Mouse (Mus musculus) bone marrow macrophage, adult 2 months (primary cell): ENCODE data around the gene Nup153. TPM values are rescaled to one million over a fixed set of nuclear protein-coding genes. Genes with fewer than 3 reads are reported as not detected.

Source experiments
- H3K27ac ChIP-seq: 2 replicates; pipeline ENCODE4 v1.5.1; 2012; ENCODE audit warnings: low read depth, low read length; ENCODE audit not compliant: insufficient read depth
- H3K4me1 ChIP-seq: 2 replicates; pipeline ENCODE4 v1.6.1; 2012; ENCODE audit warnings: low read length; ENCODE audit not compliant: control insufficient read depth, insufficient read depth
- H3K4me3 ChIP-seq: 2 replicates; pipeline ENCODE4 v1.5.1; 2012; ENCODE audit warnings: mild to moderate bottlenecking, low read length, moderate library complexity; ENCODE audit not compliant: insufficient read depth
- CTCF ChIP-seq: IDR thresholded peaks from 2 replicates; pipeline ENCODE4 v1.5.1; 2012; ENCODE audit warnings: low read depth, mild to moderate bottlenecking, low read length, moderate library complexity
- POLR2A ChIP-seq: IDR thresholded peaks from 2 replicates; pipeline ENCODE4 v1.6.1; 2012; ENCODE audit warnings: mild to moderate bottlenecking, low read depth, low read length, borderline replicate concordance
- polyA plus RNA-seq: library from polyadenylated mRNA; stranded (reverse); fragments of >200 nt; gene quantifications from 2 replicates; pipeline ENCODE4 v1.2.4, GENCODE M21; 2012; ENCODE audit not compliant: missing spikeins, insufficient read depth, insufficient read length

The Nup153 gene
- polyA plus RNA-seq, 1 experiment = 37.6 TPM

- Histone ChIP-seq H3K4me3 (peak overlapping the region; percentile 69), H3K4me1 (peaks cover 20% of the 10 kb centered on the region), H3K27ac (peak overlapping the region; percentile 89)
- TF ChIP-seq POLR2A (no peak), CTCF (no peak)
Measured at GRCm38 (mm10) chr13:46735219-46735807, 7.6 kb upstream of the Nup153 start.

GRCm38 (mm10) chr13:46729998-46730397, 2.3 kb upstream of the Nup153 start:
- no peak overlapping the region for H3K27ac ChIP-seq
- H3K4me1 ChIP-seq = peaks cover 15% of the 10 kb centered on the region
- no peak overlapping the region for H3K4me3 ChIP-seq
- TF ChIP-seq POLR2A = no peak
- TF ChIP-seq CTCF = no peak

GRCm38 (mm10) chr13:46728411-46728810, 671 bp upstream of the Nup153 start:
- peak overlapping the region; percentile 50 for H3K27ac ChIP-seq
- H3K4me1 ChIP-seq = peaks cover 11% of the 10 kb centered on the region
- peak overlapping the region; percentile 60 for H3K4me3 ChIP-seq
- TF ChIP-seq CTCF = no peak
- no peak for TF ChIP-seq POLR2A

GRCm38 (mm10) chr13:46727038-46727836, 503 bp downstream of the Nup153 start:
- TF ChIP-seq POLR2A = no peak
- TF ChIP-seq CTCF = no peak
- H3K4me1 ChIP-seq = peaks cover 10% of the 10 kb centered on the region
- peak overlapping the region; percentile 76 for H3K27ac ChIP-seq
- H3K4me3 ChIP-seq = peak overlapping the region; percentile 75

GRCm38 (mm10) chr13:46726288-46727037, 1.3 kb downstream of the Nup153 start:
- Histone ChIP-seq H3K4me3 (peak overlapping the region; percentile 75), H3K4me1 (peaks cover 12% of the 10 kb centered on the region), H3K27ac (peak overlapping the region; percentile 76)
- no peak for TF ChIP-seq POLR2A

GRCm38 (mm10) chr13:46725227-46725626, 2.5 kb downstream of the Nup153 start:
- H3K4me3 ChIP-seq = peak overlapping the region; percentile 43
- peaks cover 15% of the 10 kb centered on the region for H3K4me1 ChIP-seq
- no peak for TF ChIP-seq POLR2A
- TF ChIP-seq CTCF = no peak
- no peak overlapping the region for H3K27ac ChIP-seq

GRCm38 (mm10) chr13:46724371-46724770, 3.4 kb downstream of the Nup153 start:
- no peak for TF ChIP-seq POLR2A
- Histone ChIP-seq H3K4me1 (peaks cover 18% of the 10 kb centered on the region), H3K4me3 (0 out of 2 replicates have a peak overlapping the region, but pooled peaks have one; percentile 16), H3K27ac (no peak overlapping the region)

GRCm38 (mm10) chr13:46721009-46721408, 6.7 kb downstream of the Nup153 start:
- no peak overlapping the region for H3K27ac ChIP-seq
- H3K4me1 ChIP-seq = peaks cover 26% of the 10 kb centered on the region
- H3K4me3 ChIP-seq = no peak overlapping the region

GRCm38 (mm10) chr13:46718893-46719400, 8.8 kb downstream of the Nup153 start:
- no peak overlapping the region for H3K4me3 ChIP-seq
- H3K4me1 ChIP-seq = peaks cover 19% of the 10 kb centered on the region
- no peak overlapping the region for H3K27ac ChIP-seq
- no peak for TF ChIP-seq POLR2A
- no peak for TF ChIP-seq CTCF

More at GRCm38 (mm10) chr13:46721009-46721408, 6.7 kb downstream of the Nup153 start:
- TF ChIP-seq POLR2A (no peak), CTCF (no peak)

- Histone ChIP-seq H3K4me1 (peaks cover 15% of the 10 kb centered on the region), H3K4me3 (no peak overlapping the region), H3K27ac (no peak overlapping the region)
- TF ChIP-seq CTCF (no peak), POLR2A (no peak)
Measured at GRCm38 (mm10) chr13:46715976-46716639, 11.6 kb downstream of the Nup153 start.
